9 mouse cellular contexts compared by ENCODE assay signal in genomic region chr5:118781598-118781997, GRCm38 (mm10).
DNase-seq lines count a peak whose midpoint lies in the region; TF ChIP-seq lines count a peak whose summit lies in the region.
"Had no signal": no experiment of that assay in that cellular context is flagged by ENCODE, and none has a peak within 500 bp of the region (broad histone marks: within the 10 kb centered on the region; RNA-seq: fewer than 3 reads in every experiment).

No protein-coding gene starts in this region.

- peak; percentile 63 for DNase-seq in 3T3-L1 (ENCODE audit: low read depth, low spot score)
- peak; percentile 58 for DNase-seq in R1 (ENCODE audit: low read depth, low spot score)
- peak; percentile 86 to 88 for DNase-seq in cerebellum, postnatal 25 days
- peak; percentile 76 for DNase-seq in gastrocnemius, postnatal 14 days
- DNase-seq in kidney, adult 8-10 months, result peak; percentile 27 to 66
- DNase-seq in lung, adult 2 months, result peak; percentile 73
- DNase-seq in ovary, postnatal 14 days (ENCODE audit: low spot score), result peak; percentile 83
- peak; percentile 72 for DNase-seq in urinary bladder, adult 2 months (ENCODE audit: low spot score)

- intact Hi-C loops in gastrocnemius, postnatal 14 days (cut with DNase I; ENCODE audit: low total_unique reads), result loop anchor here (2.0 to 10.0 kb wide), 2 partner anchors 33 to 83 kb away; no protein-coding TSS in a partner anchor

- WGBS in lung, adult 2 months, result 14% methylated on average over 17 of the region's 17 CpGs

- no peak for TF ChIP-seq POLR2A in lung, adult 2 months (IDR thresholded peaks at IDR 0.05; ENCODE audit: borderline replicate concordance, extremely low read depth, low read depth, low read length)

- H3K4me1 ChIP-seq in lung, adult 2 months (ENCODE audit: control insufficient read depth, insufficient read depth, low read length), result no peaks in the 10 kb centered on the region

- peak; percentile 88 for TF ChIP-seq CTCF in lung, adult 2 months (IDR thresholded peaks at IDR 0.05; ENCODE audit: insufficient read depth, low read length)

- H3K4me3 ChIP-seq in lung, adult 2 months (replicated peaks; ENCODE audit: extremely low read depth, low read depth, low read length), result no peak overlapping the region
- H3K4me3 ChIP-seq: erythroblast, embryonic 14.5 days had no signal
